Mouse (Mus musculus) intestine, embryonic 16.5 days (tissue): ENCODE data around the gene Rpl9-ps1. TPM values are rescaled to one million over a fixed set of nuclear protein-coding genes. Genes with fewer than 3 reads are reported as not detected.

ENCODE experiments used
- polyA plus RNA-seq: library from polyadenylated mRNA; unstranded; fragments of >200 nt; fragmentation: Nextera tagmentation; extraction: Ambion mirVana; gene quantifications from 2 replicates; pipeline ENCODE4 v1.2.1, GENCODE M21; 2015

Gene Rpl9-ps1
- polyA plus RNA-seq, 1 experiment from 2014 or later = not detected

Other genes starting within 250 kb of the Rpl9-ps1 start
- gene Rasl10b, start 236.5 kb downstream of the Rpl9-ps1 start, polyA plus RNA-seq = 0.39 and 0.50 TPM in 2 replicates
- gene Gas2l2, start 216.2 kb downstream of the Rpl9-ps1 start, polyA plus RNA-seq = 0.06 and 0.13 TPM in 2 replicates
- gene 1700020L24Rik, start 207.9 kb downstream of the Rpl9-ps1 start, polyA plus RNA-seq = 0.97 and 1.5 TPM in 2 replicates
- gene Mmp28, start 182.6 kb downstream of the Rpl9-ps1 start, polyA plus RNA-seq = 1.3 and 2.0 TPM in 2 replicates
- 8.3 and 10.0 TPM in 2 replicates for gene Taf15, start 172.5 kb downstream of the Rpl9-ps1 start, polyA plus RNA-seq
- not detected in 2 replicates for gene Heatr9, start 123.4 kb downstream of the Rpl9-ps1 start, polyA plus RNA-seq
- gene Ccl5, start 115.1 kb downstream of the Rpl9-ps1 start, polyA plus RNA-seq = 3.5 and 4.8 TPM in 2 replicates
- gene Ccl9, start 67.0 kb downstream of the Rpl9-ps1 start, polyA plus RNA-seq = 47.6 and 52.6 TPM in 2 replicates
- 30.3 and 39.1 TPM in 2 replicates for gene Ccl6, start 52.5 kb downstream of the Rpl9-ps1 start, polyA plus RNA-seq
- 0.43 and 0.66 TPM in 2 replicates for gene Ccl3, start 3.7 kb upstream of the Rpl9-ps1 start, polyA plus RNA-seq
- gene Ccl4, start 17.0 kb upstream of the Rpl9-ps1 start, polyA plus RNA-seq = 0.37 and 0.64 TPM in 2 replicates
- gene Wfdc17, start 58.4 kb upstream of the Rpl9-ps1 start, polyA plus RNA-seq = 1.9 and 2.3 TPM in 2 replicates
- gene Wfdc18, start 63.4 kb upstream of the Rpl9-ps1 start, polyA plus RNA-seq = 0.38 TPM in 1 of 2 replicates, not detected in the other
- gene Wfdc21, start 101.3 kb upstream of the Rpl9-ps1 start, polyA plus RNA-seq = 0.37 and 0.60 TPM in 2 replicates
- gene Heatr6, start 108.1 kb upstream of the Rpl9-ps1 start, polyA plus RNA-seq = 16.3 and 18.1 TPM in 2 replicates
- 9.0 and 9.8 TPM in 2 replicates for gene Hnf1b, start 204.4 kb upstream of the Rpl9-ps1 start, polyA plus RNA-seq